Mouse (Mus musculus): ENCODE data around the gene Trio.

DNA sequence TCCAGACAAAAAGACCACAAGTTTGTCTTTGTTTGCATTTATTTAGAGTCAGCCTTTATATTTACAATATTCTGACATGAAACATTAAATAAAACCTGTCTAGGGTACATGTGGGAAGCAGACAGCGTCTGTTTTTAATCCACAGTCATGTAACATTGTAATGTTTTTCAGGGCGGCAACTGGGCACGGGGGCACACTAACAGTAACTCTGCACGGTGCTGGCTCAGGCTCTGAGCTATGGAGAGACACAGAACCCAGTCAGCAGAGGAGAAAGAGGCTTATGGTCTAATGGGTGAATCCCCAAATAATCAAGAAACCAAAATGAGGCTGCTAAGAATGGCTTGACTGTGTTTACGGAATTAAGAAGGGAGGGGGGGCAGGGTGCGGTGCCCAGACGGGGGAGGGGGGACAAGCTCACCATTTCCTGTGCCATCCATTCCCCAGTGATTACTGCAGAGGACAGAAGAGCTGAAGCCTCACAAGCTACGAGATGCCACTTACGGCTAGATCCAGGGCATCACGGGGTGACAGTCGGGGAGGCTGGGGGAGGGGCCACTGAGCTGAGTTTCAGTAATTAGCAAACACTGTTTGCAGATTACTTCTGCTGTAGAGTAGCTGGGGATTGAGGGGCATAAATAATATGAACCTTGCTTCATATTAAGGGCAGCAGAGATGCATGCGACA lies 255.0 kb downstream of the Trio start:
- TF ChIP-seq EP300 (IDR thresholded peaks at IDR 0.05; ENCODE audit: low read depth) (no peak), CTCF (IDR thresholded peaks at IDR 0.05; ENCODE audit: low read depth) (no peak)

Measured in liver, postnatal 0 days (tissue).